Mouse (Mus musculus): ENCODE results near the gene Insig2.

- TF ChIP-seq POLR2A (IDR thresholded peaks at IDR 0.05; ENCODE audit: control insufficient read depth, low read depth, low read length) (no peak), CTCF (IDR thresholded peaks at IDR 0.05; ENCODE audit: control insufficient read depth, insufficient read depth, insufficient replicate concordance, low read depth, low read length) (no peak)
Observed at GRCm38 (mm10) chr1:121351037-121351436, 18.6 kb upstream of the Insig2 start.
